Mouse (Mus musculus): ENCODE data around the gene Nhsl2.

- TF ChIP-seq POLR2A (IDR thresholded peaks at IDR 0.05; ENCODE audit: borderline replicate concordance, insufficient read depth, low read length) (no peak), CTCF (IDR thresholded peaks at IDR 0.05; ENCODE audit: borderline replicate concordance, insufficient read depth, low read depth, low read length) (no peak)
Measured at GRCm38 (mm10) chrX:102094381-102094904, 245.3 kb downstream of the Nhsl2 start.

Measured in cerebellum, adult 2 months (tissue).